Mouse (Mus musculus) stomach, embryonic 14.5 days (tissue): ENCODE results near the gene Flnb. TPM values are rescaled to one million over a fixed set of nuclear protein-coding genes. Genes with fewer than 3 reads are reported as not detected.

ENCODE experiments used
- ATAC-seq: fragments of 200-750 bp; cut with Nextera tagmentation; 2 replicates; pipeline ENCODE4 v1.8.0; 2017; ENCODE audit warnings: low read depth, moderate TSS enrichment; ENCODE audit not compliant: insufficient number of reproducible peaks, insufficient read depth, low FRiP score
- H3K27ac ChIP-seq: fragments of 300-500 bp; sonication (generic); 2 replicates; pipeline ENCODE4 v1.5.1; 2014; ENCODE audit warnings: mild to moderate bottlenecking, low read length, moderate library complexity, mixed read lengths
- H3K27me3 ChIP-seq: fragments of 300-500 bp; sonication (generic); 2 replicates; pipeline ENCODE4 v1.6.1; 2014; ENCODE audit warnings: low read length, control low read depth, mixed read lengths; ENCODE audit not compliant: control insufficient read depth, insufficient read depth
- H3K36me3 ChIP-seq: fragments of 300-500 bp; sonication (generic); 2 replicates; pipeline ENCODE4 v1.6.1; 2014; ENCODE audit warnings: mild to moderate bottlenecking, control low read depth, low read length, moderate library complexity, mixed read lengths; ENCODE audit not compliant: control insufficient read depth, insufficient read depth
- H3K4me1 ChIP-seq: fragments of 300-500 bp; sonication (generic); 2 replicates; pipeline ENCODE4 v1.6.1; 2014; ENCODE audit warnings: low read length, control low read depth, mixed read lengths; ENCODE audit not compliant: control insufficient read depth, insufficient read depth
- H3K4me2 ChIP-seq: fragments of 300-500 bp; sonication (generic); replicated peaks from 2 replicates; pipeline ENCODE4 v1.6.1; 2014; ENCODE audit warnings: low read depth, low read length, control low read depth
- H3K4me3 ChIP-seq: fragments of 300-500 bp; sonication (generic); 2 replicates; pipeline ENCODE4 v1.5.1; 2014; ENCODE audit warnings: low read depth, low read length, control low read depth
- H3K9ac ChIP-seq: fragments of 300-500 bp; sonication (generic); replicated peaks from 2 replicates; pipeline ENCODE4 v1.6.1; 2014; ENCODE audit warnings: low read depth, mild to moderate bottlenecking, control low read depth, low read length, moderate library complexity, mixed read lengths
- H3K9me3 ChIP-seq: fragments of 300-500 bp; sonication (generic); 2 replicates; pipeline ENCODE4 v1.6.1; 2016; ENCODE audit warnings: low read depth, low read length, control low read depth; ENCODE audit not compliant: control insufficient read depth
- WGBS: fragments of 180-500 bp; shearing (Covaris S2); extraction: QIAGEN DNeasy Blood & Tissue Kit; methylation state at CpG from one replicate; pipeline ENCODE4 v1.1.7; 2014; 5-methylcytosine and 5-hydroxymethylcytosine counted together
- polyA plus RNA-seq: library from polyadenylated mRNA; unstranded; fragments of >200 nt; fragmentation: Nextera tagmentation; extraction: Ambion mirVana; gene quantifications from 2 replicates; pipeline ENCODE4 v1.2.1, GENCODE M21; 2014

Gene Flnb
- polyA plus RNA-seq, 1 experiment from 2014 or later, result 23.7 TPM

- WGBS, result 8% methylated on average over 4 of the region's 4 CpGs
- Histone ChIP-seq H3K4me1 (no peaks in the 10 kb centered on the region), H3K9ac (no peak overlapping the region), H3K9me3 (peaks cover 5% of the 10 kb centered on the region; the same call in 1 of the 2 replicates), H3K27ac (no peak overlapping the region), H3K27me3 (no peaks in the 10 kb centered on the region), H3K36me3 (no peaks in the 10 kb centered on the region), H3K4me3 (no peak overlapping the region), H3K4me2 (no peak overlapping the region)
- no peak for ATAC-seq
Measured at GRCm38 (mm10) chr14:7801831-7802230, 15.9 kb upstream of the Flnb start.

- H3K27me3 ChIP-seq, result no peaks in the 10 kb centered on the region
- no peak overlapping the region for H3K4me2 ChIP-seq
- H3K4me3 ChIP-seq, result no peak overlapping the region
- H3K27ac ChIP-seq, result no peak overlapping the region
- no peaks in the 10 kb centered on the region for H3K36me3 ChIP-seq
- no peaks in the 10 kb centered on the region for H3K4me1 ChIP-seq
- no peak overlapping the region for H3K9ac ChIP-seq
- no peak for ATAC-seq
- peaks cover 5% of the 10 kb centered on the region; the same call in 1 of the 2 replicates for H3K9me3 ChIP-seq
- 57% methylated on average over 4 of the region's 4 CpGs for WGBS
Measured at GRCm38 (mm10) chr14:7803874-7804557, 13.7 kb upstream of the Flnb start.

- Histone ChIP-seq H3K4me1 (no peaks in the 10 kb centered on the region), H3K27ac (no peak overlapping the region), H3K9me3 (peaks cover 5% of the 10 kb centered on the region; the same call in 1 of the 2 replicates), H3K9ac (no peak overlapping the region), H3K4me2 (no peak overlapping the region), H3K27me3 (no peaks in the 10 kb centered on the region), H3K36me3 (no peaks in the 10 kb centered on the region), H3K4me3 (no peak overlapping the region)
- WGBS, result 89% methylated on average over 2 of the region's 2 CpGs
- no peak for ATAC-seq
Measured at GRCm38 (mm10) chr14:7804558-7804905, 13.2 kb upstream of the Flnb start.

GRCm38 (mm10) chr14:7807711-7808110 is 10.0 kb upstream of the Flnb start:
- no peaks in the 10 kb centered on the region; the same call in 1 of the 2 replicates for H3K9me3 ChIP-seq
- H3K27ac ChIP-seq, result no peak overlapping the region
- WGBS, result 55% methylated on average over 4 of the region's 4 CpGs
- H3K4me1 ChIP-seq, result no peaks in the 10 kb centered on the region
- H3K36me3 ChIP-seq, result no peaks in the 10 kb centered on the region
- H3K4me3 ChIP-seq, result no peak overlapping the region
- peak; percentile 21; the same call in 1 of the 2 replicates for ATAC-seq
- H3K9ac ChIP-seq, result no peak overlapping the region
- H3K4me2 ChIP-seq, result no peak overlapping the region
- H3K27me3 ChIP-seq, result no peaks in the 10 kb centered on the region

GRCm38 (mm10) chr14:7808501-7808981 is 9.2 kb upstream of the Flnb start:
- 66% methylated on average over 11 of the region's 11 CpGs for WGBS
- peak; percentile 12; the same call in 1 of the 2 replicates for ATAC-seq

GRCm38 (mm10) chr14:7809043-7809955 is 8.5 kb upstream of the Flnb start:
- Histone ChIP-seq H3K4me2 (no peak overlapping the region), H3K27ac (no peak overlapping the region; the same call in 1 of the 2 replicates), H3K4me1 (no peaks in the 10 kb centered on the region), H3K4me3 (no peak overlapping the region), H3K9me3 (no peaks in the 10 kb centered on the region; the same call in 1 of the 2 replicates), H3K9ac (no peak overlapping the region), H3K36me3 (no peaks in the 10 kb centered on the region), H3K27me3 (no peaks in the 10 kb centered on the region)
- 74% methylated on average over 12 of the region's 12 CpGs for WGBS
- ATAC-seq, result peak; percentile 34; the same call in 1 of the 2 replicates

More at GRCm38 (mm10) chr14:7808501-7808981, 9.2 kb upstream of the Flnb start:
- Histone ChIP-seq H3K9me3 (no peaks in the 10 kb centered on the region; the same call in 1 of the 2 replicates), H3K4me2 (no peak overlapping the region), H3K9ac (no peak overlapping the region), H3K4me3 (no peak overlapping the region), H3K4me1 (no peaks in the 10 kb centered on the region), H3K36me3 (no peaks in the 10 kb centered on the region), H3K27ac (peak overlapping the region; percentile 33; the same call in 1 of the 2 replicates), H3K27me3 (no peaks in the 10 kb centered on the region)

- Histone ChIP-seq H3K4me2 (peak overlapping the region; percentile 91), H3K4me1 (peaks cover 33% of the 10 kb centered on the region), H3K27me3 (no peaks in the 10 kb centered on the region), H3K9me3 (no peaks in the 10 kb centered on the region), H3K36me3 (no peaks in the 10 kb centered on the region), H3K27ac (no peak overlapping the region), H3K9ac (peak overlapping the region; percentile 68), H3K4me3 (peak overlapping the region; percentile 75)
- under 1% methylated on average over 36 of the region's 36 CpGs for WGBS
- ATAC-seq, result peak; percentile 30; the same call in 1 of the 2 replicates
Measured at GRCm38 (mm10) chr14:7818463-7819121, 835 bp downstream of the Flnb start.

GRCm38 (mm10) chr14:7819446-7819845 is 1.7 kb downstream of the Flnb start:
- no peak overlapping the region for H3K27ac ChIP-seq
- no peak for ATAC-seq
- no peaks in the 10 kb centered on the region for H3K36me3 ChIP-seq
- peaks cover 34% of the 10 kb centered on the region for H3K4me1 ChIP-seq
- no peaks in the 10 kb centered on the region for H3K27me3 ChIP-seq
- H3K4me2 ChIP-seq, result peak overlapping the region; percentile 91
- WGBS, result 58% methylated on average over 5 of the region's 5 CpGs
- H3K9me3 ChIP-seq, result no peaks in the 10 kb centered on the region
- H3K9ac ChIP-seq, result no peak overlapping the region
- peak overlapping the region; percentile 75 for H3K4me3 ChIP-seq
